ENCODE assay signal across 19 mouse cellular contexts in genomic region chr2:77541681-77542080, GRCm38 (mm10).
DNase-seq lines count a peak whose midpoint lies in the region; ATAC-seq and TF ChIP-seq lines count a peak whose summit lies in the region.
"Had no signal": no experiment of that assay in that cellular context is flagged by ENCODE, and none has a peak within 500 bp of the region (broad histone marks: within the 10 kb centered on the region; RNA-seq: fewer than 3 reads in every experiment).

No protein-coding gene starts in this region.

- intact Hi-C loops in heart, postnatal 36 days (cut with DNase I), result no loop called here
- intact Hi-C loops in left cerebral cortex, postnatal 25 days (cut with DNase I), result no loop called here

- H3K4me3 ChIP-seq in lung, embryonic 14.5 days (ENCODE audit: low read depth, low read length), result no peak overlapping the region
- no peak overlapping the region for H3K4me3 ChIP-seq in lung, postnatal 0 days (ENCODE audit: low read depth, low read length)
- H3K4me3 ChIP-seq in heart, embryonic 15.5 days, result no peak overlapping the region
- H3K4me3 ChIP-seq in liver, postnatal 0 days (ENCODE audit: low read depth, low read length), result no peak overlapping the region
- H3K4me3 ChIP-seq: forebrain, embryonic 13.5 days; limb, embryonic 13.5 days had no signal

- no peak overlapping the region for H3K4me2 ChIP-seq in lung, embryonic 14.5 days
- H3K4me2 ChIP-seq in lung, postnatal 0 days (replicated peaks; ENCODE audit: low read depth, low read length), result no peak overlapping the region
- no peak overlapping the region for H3K4me2 ChIP-seq in heart, embryonic 15.5 days
- H3K4me2 ChIP-seq in liver, postnatal 0 days (ENCODE audit: low read depth, low read length), result no peak overlapping the region
- H3K4me2 ChIP-seq: forebrain, embryonic 13.5 days; limb, embryonic 13.5 days had no signal

- no peaks in the 10 kb centered on the region for H3K36me3 ChIP-seq in lung, embryonic 14.5 days (ENCODE audit: insufficient read depth)
- H3K36me3 ChIP-seq in lung, postnatal 0 days (ENCODE audit: insufficient read depth, low read length), result no peaks in the 10 kb centered on the region
- no peaks in the 10 kb centered on the region for H3K36me3 ChIP-seq in heart, embryonic 15.5 days
- no peaks in the 10 kb centered on the region for H3K36me3 ChIP-seq in liver, postnatal 0 days (replicated peaks; ENCODE audit: insufficient read depth, low read length)
- H3K36me3 ChIP-seq: limb, embryonic 13.5 days had no signal

- H3K4me1 ChIP-seq in lung, embryonic 14.5 days (ENCODE audit: insufficient read depth), result peaks cover 5% of the 10 kb centered on the region; the same call in 1 of the 2 replicates
- no peaks in the 10 kb centered on the region for H3K4me1 ChIP-seq in lung, postnatal 0 days (ENCODE audit: insufficient read depth, low read depth, low read length)
- peaks cover 12% of the 10 kb centered on the region for H3K4me1 ChIP-seq in heart, embryonic 15.5 days (replicated peaks)
- H3K4me1 ChIP-seq in liver, postnatal 0 days (ENCODE audit: insufficient read depth), result peaks cover 23% of the 10 kb centered on the region
- H3K4me1 ChIP-seq: forebrain, embryonic 13.5 days had no signal

- H3K9ac ChIP-seq in lung, embryonic 14.5 days, result no peak overlapping the region
- no peak overlapping the region for H3K9ac ChIP-seq in lung, postnatal 0 days (replicated peaks; ENCODE audit: low read depth)
- H3K9ac ChIP-seq in heart, embryonic 15.5 days, result no peak overlapping the region
- no peak overlapping the region for H3K9ac ChIP-seq in liver, postnatal 0 days (replicated peaks)
- H3K9ac ChIP-seq: forebrain, embryonic 13.5 days; limb, embryonic 13.5 days had no signal

- H3K27me3 ChIP-seq in lung, embryonic 14.5 days (ENCODE audit: insufficient read depth, low read length), result no peaks in the 10 kb centered on the region
- no peaks in the 10 kb centered on the region for H3K27me3 ChIP-seq in lung, postnatal 0 days (replicated peaks; ENCODE audit: insufficient read depth, low read length)
- no peaks in the 10 kb centered on the region for H3K27me3 ChIP-seq in heart, embryonic 15.5 days
- no peaks in the 10 kb centered on the region for H3K27me3 ChIP-seq in liver, postnatal 0 days (ENCODE audit: insufficient read depth, low read length)
- H3K27me3 ChIP-seq: CH12.LX; forebrain, embryonic 13.5 days; limb, embryonic 13.5 days had no signal

- no peak for ATAC-seq in lung, embryonic 14.5 days (ENCODE audit: insufficient read depth)
- no peak for ATAC-seq in lung, postnatal 0 days
- no peak for ATAC-seq in heart, embryonic 15.5 days (replicated peaks; ENCODE audit: insufficient number of reproducible peaks, insufficient read depth, low FRiP score, low read depth)
- ATAC-seq in liver, postnatal 0 days, result no peak
- ATAC-seq: forebrain, embryonic 13.5 days; hindbrain, embryonic 16.5 days; intestine, embryonic 16.5 days; midbrain, embryonic 16.5 days had no signal

- WGBS in lung, embryonic 14.5 days, result 78% methylated on average over 4 of the region's 4 CpGs
- WGBS in lung, postnatal 0 days, result 75% methylated on average over 4 of the region's 4 CpGs
- 61% methylated on average over 4 of the region's 4 CpGs for WGBS in heart, embryonic 15.5 days
- 90% methylated on average over 4 of the region's 4 CpGs for WGBS in liver, postnatal 0 days (ENCODE audit: insufficient replicate concordance)

- peak overlapping the region; percentile 42 for H3K27ac ChIP-seq in lung, embryonic 14.5 days (ENCODE audit: low read depth)
- no peak overlapping the region; the same call in 1 of the 2 replicates for H3K27ac ChIP-seq in lung, postnatal 0 days (ENCODE audit: low read length)
- H3K27ac ChIP-seq in heart, embryonic 15.5 days, result peak overlapping the region; percentile 6; the same call in 1 of the 2 replicates
- H3K27ac ChIP-seq in liver, postnatal 0 days (ENCODE audit: low read depth), result peak overlapping the region; percentile 67
- H3K27ac ChIP-seq: forebrain, embryonic 13.5 days; limb, embryonic 13.5 days; stomach, postnatal 0 days had no signal

- no peak for TF ChIP-seq EP300 in lung, postnatal 0 days (IDR thresholded peaks at IDR 0.05)
- no peak for TF ChIP-seq EP300 in liver, postnatal 0 days (IDR thresholded peaks at IDR 0.05; ENCODE audit: low read depth)

- no peak for TF ChIP-seq CTCF in lung, embryonic 14.5 days (IDR thresholded peaks at IDR 0.05; ENCODE audit: low read depth)
- TF ChIP-seq CTCF in lung, postnatal 0 days (IDR thresholded peaks at IDR 0.05), result no peak
- no peak for TF ChIP-seq CTCF in liver, postnatal 0 days (IDR thresholded peaks at IDR 0.05; ENCODE audit: low read depth)

- H3K9me3 ChIP-seq in lung, embryonic 14.5 days (ENCODE audit: low read depth, low read length), result no peaks in the 10 kb centered on the region
- H3K9me3 ChIP-seq in lung, postnatal 0 days (ENCODE audit: low read length), result no peaks in the 10 kb centered on the region
- H3K9me3 ChIP-seq in heart, embryonic 15.5 days (replicated peaks), result no peaks in the 10 kb centered on the region
- no peaks in the 10 kb centered on the region for H3K9me3 ChIP-seq in liver, postnatal 0 days (ENCODE audit: low read length)
- H3K9me3 ChIP-seq: forebrain, embryonic 13.5 days; limb, embryonic 13.5 days had no signal

- peak; percentile 39 to 67 for DNase-seq in heart, adult 18-20 months
- DNase-seq in heart, postnatal 36 days, result no peak
- no peak for DNase-seq in lung, embryonic 14.5 days
- DNase-seq in lung, postnatal 0 days (ENCODE audit: low spot score), result no peak
- no peak for DNase-seq in liver, postnatal 0 days
- DNase-seq in urinary bladder, postnatal 36 days (ENCODE audit: low spot score in 2 of 2), result no peak
- DNase-seq in left cerebral cortex, postnatal 25 days (ENCODE audit: low spot score in 2 of 2), result no peak
- DNase-seq: adrenal gland, postnatal 14 days; cerebellum, adult 9-11 months; lung, postnatal 36 days; right cerebral cortex, postnatal 4 days had no signal

Comparison
In these comparisons a context has a peak if more than half of its experiments do, and no peak if none do; other contexts are left out.
1. DNase-seq: peak in heart, adult 18-20 months (2 of 2); none in heart, postnatal 36 days (0 of 2), lung, embryonic 14.5 days (single experiment), lung, postnatal 0 days (single experiment), liver, postnatal 0 days (single experiment), urinary bladder, postnatal 36 days (0 of 2) and left cerebral cortex, postnatal 25 days (0 of 2).